Mouse (Mus musculus) forebrain, embryonic 14.5 days (tissue): Measurements from ENCODE around the gene Osbpl9. TPM values are rescaled to one million over a fixed set of nuclear protein-coding genes. Genes with fewer than 3 reads are reported as not detected.

Source experiments
- ATAC-seq: fragments of 200-750 bp; cut with Nextera tagmentation; 2 replicates; pipeline ENCODE4 v1.8.0; 2017; ENCODE audit warnings: mild to moderate bottlenecking, moderate library complexity
- DNase-seq: peaks from one replicate; pipeline ENCODE4 v3.0.0-alpha.2; 2015; ENCODE audit warnings: low spot score
- H3K27ac ChIP-seq: fragments of 300-500 bp; sonication (generic); 2 replicates; pipeline ENCODE4 v1.5.1; 2014; ENCODE audit warnings: low read depth, mild to moderate bottlenecking, control low read depth, low read length, moderate library complexity
- H3K27me3 ChIP-seq: fragments of 300-500 bp; sonication (generic); replicated peaks from 2 replicates; pipeline ENCODE4 v1.6.1; 2014; ENCODE audit warnings: low read length, control low read depth, mixed read lengths; ENCODE audit not compliant: control insufficient read depth, insufficient read depth
- H3K36me3 ChIP-seq: fragments of 300-500 bp; sonication (generic); 2 replicates; pipeline ENCODE4 v1.6.1; 2014; ENCODE audit warnings: low read length, control low read depth; ENCODE audit not compliant: control insufficient read depth, insufficient read depth
- H3K4me1 ChIP-seq: fragments of 300-500 bp; sonication (generic); 2 replicates; pipeline ENCODE4 v1.6.1; 2014; ENCODE audit warnings: antibody characterized with exemption, low read length, control low read depth; ENCODE audit not compliant: control insufficient read depth, insufficient read depth
- H3K4me2 ChIP-seq: fragments of 300-500 bp; sonication (generic); 2 replicates; pipeline ENCODE4 v1.6.1; 2014; ENCODE audit warnings: mild to moderate bottlenecking, control low read depth, low read length
- H3K4me3 ChIP-seq: fragments of 300-500 bp; sonication (generic); 2 replicates; pipeline ENCODE4 v1.5.1; 2014; ENCODE audit warnings: low read depth, low read length, control low read depth
- H3K9ac ChIP-seq: fragments of 300-500 bp; sonication (generic); 2 replicates; pipeline ENCODE4 v1.6.1; 2014; ENCODE audit warnings: mild to moderate bottlenecking, low read length, control low read depth, moderate library complexity
- H3K9me3 ChIP-seq: fragments of 300-500 bp; sonication (generic); replicated peaks from 2 replicates; pipeline ENCODE4 v1.6.1; 2016; ENCODE audit warnings: low read length, control low read depth, mixed read lengths; ENCODE audit not compliant: control insufficient read depth
- WGBS: fragments of 180-500 bp; shearing (Covaris S2); extraction: QIAGEN DNeasy Blood & Tissue Kit; methylation state at CpG from one replicate; pipeline ENCODE4 v1.1.7; 2014; 5-methylcytosine and 5-hydroxymethylcytosine counted together
- polyA plus RNA-seq: library from polyadenylated mRNA; unstranded; fragments of >200 nt; fragmentation: Nextera tagmentation; extraction: Ambion mirVana; gene quantifications from 2 replicates; pipeline ENCODE4 v1.2.1, GENCODE M21; 2014

Gene Osbpl9
- polyA plus RNA-seq, 1 experiment from 2014 or later: 75.3 TPM

DNA sequence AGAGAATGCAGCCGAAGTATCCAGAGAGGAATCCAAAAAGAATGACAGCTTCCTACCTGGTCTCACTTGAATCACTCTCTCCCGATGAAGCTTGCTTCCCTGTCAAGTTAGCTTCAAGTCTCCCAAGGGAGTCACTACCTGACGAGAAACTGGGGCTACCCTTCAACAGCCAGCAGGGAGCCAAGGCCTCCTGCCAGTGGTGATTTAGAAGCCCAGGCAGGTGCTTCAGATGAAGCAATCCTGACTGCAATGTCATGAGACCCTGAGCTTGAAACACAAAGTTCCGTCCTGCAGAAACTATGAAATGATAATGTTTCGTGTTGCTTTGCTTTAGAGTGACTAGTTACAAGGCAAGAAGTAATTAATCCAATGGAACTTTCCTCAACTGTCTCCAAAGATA is 8.2 kb downstream of the Osbpl9 start:
- Histone ChIP-seq H3K36me3 (no peaks in the 10 kb centered on the region; the same call in 1 of the 2 replicates), H3K4me1 (peaks cover 5% of the 10 kb centered on the region; the same call in 1 of the 2 replicates), H3K4me3 (no peak overlapping the region), H3K9ac (no peak overlapping the region), H3K9me3 (no peaks in the 10 kb centered on the region), H3K27me3 (no peaks in the 10 kb centered on the region), H3K4me2 (no peak overlapping the region), H3K27ac (no peak overlapping the region)
- DNase-seq (no peak), ATAC-seq (no peak)
- 93% methylated on average over 5 of the region's 5 CpGs for WGBS

DNA sequence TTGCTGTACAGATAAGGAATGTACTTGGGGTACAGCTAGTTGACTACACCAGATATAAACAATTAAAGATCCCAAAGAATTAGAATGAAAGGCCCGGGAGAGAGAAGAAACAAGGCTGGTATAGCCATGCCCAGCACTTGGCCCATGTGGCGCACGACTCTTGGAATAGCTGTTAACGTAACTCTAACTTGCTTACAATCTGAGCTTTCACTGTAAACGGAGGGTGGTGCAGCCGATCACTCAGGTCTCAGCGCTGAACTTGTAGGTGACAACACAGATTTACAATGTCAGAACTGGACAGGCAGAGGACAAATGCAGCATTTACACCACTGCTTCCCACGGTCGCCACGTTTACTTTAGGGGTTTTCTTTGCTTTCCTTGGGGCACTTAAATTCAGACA is 10.5 kb downstream of the Osbpl9 start:
- no peak overlapping the region for H3K4me3 ChIP-seq
- WGBS: 72% methylated on average over 10 of the region's 10 CpGs
- no peak overlapping the region for H3K4me2 ChIP-seq
- peaks cover 5% of the 10 kb centered on the region; the same call in 1 of the 2 replicates for H3K4me1 ChIP-seq
- H3K9ac ChIP-seq: no peak overlapping the region
- 0 out of 2 replicates have a peak overlapping the region, but pooled peaks have one; percentile 41 for H3K27ac ChIP-seq
- ATAC-seq: no peak
- H3K9me3 ChIP-seq: no peaks in the 10 kb centered on the region
- H3K27me3 ChIP-seq: no peaks in the 10 kb centered on the region
- H3K36me3 ChIP-seq: no peaks in the 10 kb centered on the region
- DNase-seq: no peak

GRCm38 (mm10) chr4:109185616-109186405 is 16.3 kb downstream of the Osbpl9 start:
- WGBS: 82% methylated on average over 8 of the region's 8 CpGs
- no peak for DNase-seq
- H3K4me2 ChIP-seq: no peak overlapping the region
- peak overlapping the region; percentile 4; the same call in 1 of the 2 replicates for H3K27ac ChIP-seq
- no peak for ATAC-seq
- no peaks in the 10 kb centered on the region for H3K36me3 ChIP-seq
- H3K9me3 ChIP-seq: no peaks in the 10 kb centered on the region
- no peak overlapping the region for H3K9ac ChIP-seq
- no peaks in the 10 kb centered on the region for H3K27me3 ChIP-seq
- H3K4me3 ChIP-seq: no peak overlapping the region
- no peaks in the 10 kb centered on the region for H3K4me1 ChIP-seq

DNA sequence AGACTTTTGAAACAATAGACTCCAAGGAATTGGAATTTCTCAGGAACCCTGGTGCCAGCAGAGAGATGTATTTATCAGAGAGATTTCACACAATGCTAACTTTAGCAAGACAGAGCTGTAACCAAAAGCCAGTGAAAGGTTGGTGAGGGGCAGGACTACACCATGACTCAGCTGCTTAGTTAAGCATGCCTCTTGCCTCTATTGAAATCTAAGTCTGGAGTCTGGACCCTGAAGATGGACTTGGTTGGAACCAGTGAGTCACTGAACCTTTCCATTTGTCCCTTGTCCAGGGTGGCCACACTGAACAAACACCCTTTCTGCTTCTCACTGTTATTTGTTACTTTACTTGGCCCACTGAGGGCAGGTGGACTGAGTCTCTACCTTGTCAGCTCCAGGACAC is 26.4 kb downstream of the Osbpl9 start:
- Histone ChIP-seq H3K27ac (no peak overlapping the region), H3K27me3 (no peaks in the 10 kb centered on the region), H3K9me3 (no peaks in the 10 kb centered on the region), H3K4me3 (no peak overlapping the region), H3K4me2 (no peak overlapping the region), H3K36me3 (no peaks in the 10 kb centered on the region), H3K9ac (no peak overlapping the region), H3K4me1 (peaks cover 6% of the 10 kb centered on the region; the same call in 1 of the 2 replicates)
- DNase-seq (no peak), ATAC-seq (no peak)

GRCm38 (mm10) chr4:109173775-109174440 is 28.2 kb downstream of the Osbpl9 start:
- Histone ChIP-seq H3K4me1 (peaks cover 6% of the 10 kb centered on the region; the same call in 1 of the 2 replicates), H3K9me3 (no peaks in the 10 kb centered on the region), H3K4me3 (no peak overlapping the region), H3K36me3 (no peaks in the 10 kb centered on the region), H3K27ac (peak overlapping the region; percentile 63; the same call in 1 of the 2 replicates), H3K4me2 (no peak overlapping the region), H3K27me3 (no peaks in the 10 kb centered on the region), H3K9ac (peak overlapping the region; percentile 33; the same call in 1 of the 2 replicates)
- WGBS: 44% methylated on average over 7 of the region's 7 CpGs
- DNase-seq: no peak
- ATAC-seq: no peak; the same call in 1 of the 2 replicates

- H3K9ac ChIP-seq: peak overlapping the region; percentile 33; the same call in 1 of the 2 replicates
- peak; percentile 54; the same call in 1 of the 2 replicates for ATAC-seq
- H3K36me3 ChIP-seq: no peaks in the 10 kb centered on the region
- no peak overlapping the region for H3K4me3 ChIP-seq
- H3K4me2 ChIP-seq: no peak overlapping the region
- H3K9me3 ChIP-seq: no peaks in the 10 kb centered on the region
- H3K4me1 ChIP-seq: peaks cover 6% of the 10 kb centered on the region; the same call in 1 of the 2 replicates
- 0 out of 2 replicates have a peak overlapping the region, but pooled peaks have one; percentile 63 for H3K27ac ChIP-seq
- H3K27me3 ChIP-seq: no peaks in the 10 kb centered on the region
- WGBS: 43% methylated on average over 4 of the region's 4 CpGs
- DNase-seq: no peak
Measured at GRCm38 (mm10) chr4:109173369-109173768, 28.7 kb downstream of the Osbpl9 start.

DNA sequence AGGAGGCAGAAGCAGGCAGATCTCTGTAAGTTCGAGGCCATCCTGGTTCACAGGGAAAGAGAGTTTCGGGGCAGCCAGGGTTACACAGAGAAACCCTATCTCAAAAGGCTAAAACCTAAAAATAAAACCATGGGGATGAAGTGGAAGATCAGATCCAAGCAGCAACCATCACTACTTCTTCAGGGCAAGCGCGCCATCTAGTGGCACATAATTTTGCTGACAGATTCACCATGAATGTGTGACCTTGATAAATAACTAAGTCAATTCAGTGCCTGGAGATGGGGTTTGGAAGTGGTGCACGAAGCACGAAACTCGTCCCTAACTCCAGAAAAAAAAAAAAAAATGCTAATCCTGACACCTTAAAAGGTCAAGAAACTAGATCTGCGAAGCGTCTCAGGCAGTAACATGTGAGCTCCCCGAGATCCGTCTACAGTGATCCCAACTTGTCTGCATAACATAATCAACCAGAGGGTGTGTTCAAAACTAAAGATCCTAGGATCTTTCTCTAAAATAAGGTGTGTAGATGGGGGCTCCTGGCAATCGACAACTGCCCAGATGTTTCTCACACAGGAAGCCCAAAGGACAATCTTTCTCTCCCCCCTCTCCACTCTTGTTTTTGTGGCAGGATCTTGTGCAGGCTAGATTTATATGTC is 36.4 kb downstream of the Osbpl9 start:
- Histone ChIP-seq H3K27ac (no peak overlapping the region), H3K4me2 (no peak overlapping the region), H3K9me3 (no peaks in the 10 kb centered on the region), H3K4me1 (no peaks in the 10 kb centered on the region), H3K27me3 (no peaks in the 10 kb centered on the region), H3K36me3 (no peaks in the 10 kb centered on the region), H3K4me3 (no peak overlapping the region), H3K9ac (no peak overlapping the region)
- WGBS: 44% methylated on average over 12 of the region's 12 CpGs
- DNase-seq (peak; percentile 87), ATAC-seq (0 out of 2 replicates have a peak, but pooled peaks have one; percentile 34)

DNA sequence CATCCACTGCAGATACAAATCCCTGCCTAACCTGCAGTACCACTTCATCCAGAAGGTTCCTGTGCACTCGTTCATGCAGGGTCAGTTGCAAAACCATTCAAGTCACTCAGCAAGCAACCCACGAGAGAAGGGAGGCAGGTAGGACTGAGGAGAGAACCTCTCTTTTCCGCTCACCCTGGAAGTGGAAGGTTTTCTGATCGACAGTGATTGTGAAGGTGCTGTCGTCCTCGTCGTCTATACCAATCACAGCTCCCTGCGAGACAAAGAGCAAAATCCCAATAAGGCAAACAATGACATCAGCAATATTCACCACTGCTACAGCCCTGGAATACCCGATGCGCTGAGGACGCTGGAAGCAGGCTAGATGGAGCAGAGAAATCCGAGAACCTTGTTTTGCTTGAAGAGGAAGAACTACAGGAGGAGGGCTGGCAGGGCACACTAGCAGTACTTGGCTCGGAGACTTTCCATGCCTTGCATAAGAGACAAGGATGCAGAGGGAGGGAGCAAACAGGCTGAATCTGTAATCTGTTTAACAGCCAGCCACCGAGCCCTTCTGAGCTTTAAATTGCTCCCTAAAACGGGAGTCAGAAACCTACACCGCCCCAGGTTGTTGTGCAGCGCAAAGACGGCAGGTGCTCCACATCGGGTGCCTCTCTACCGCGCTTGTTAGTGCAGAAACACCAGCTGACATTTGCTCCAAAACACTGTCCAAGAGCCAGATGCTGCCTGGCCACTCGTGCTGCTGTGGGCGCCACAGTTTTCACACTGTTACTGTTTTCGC is 45.4 kb downstream of the Osbpl9 start:
- Histone ChIP-seq H3K27ac (peak overlapping the region; percentile 71), H3K36me3 (peaks cover 6% of the 10 kb centered on the region; the same call in 1 of the 2 replicates), H3K4me2 (peak overlapping the region; percentile 45), H3K4me1 (peaks cover 7% of the 10 kb centered on the region), H3K27me3 (no peaks in the 10 kb centered on the region), H3K9me3 (no peaks in the 10 kb centered on the region), H3K4me3 (peak overlapping the region; percentile 17), H3K9ac (peak overlapping the region; percentile 46)
- ATAC-seq (peak; percentile 85), DNase-seq (peak; percentile 68)
- 37% methylated on average over 24 of the region's 24 CpGs for WGBS
